Mouse (Mus musculus) spleen, adult 18-20 months (tissue): ENCODE results near the gene Tubb2a.
"Not testable (repeated sequence)": the region's sequence is repeated elsewhere in the genome, so short reads cannot be mapped to it uniquely, and the experiment has no call there.

Experiments used
- DNase-seq, 2 experiments: peaks; one replicate each; pipeline ENCODE4 v3.0.0; 2022; ENCODE audit warnings: mixed read lengths in 2 of 2

The Tubb2a gene

DNA sequence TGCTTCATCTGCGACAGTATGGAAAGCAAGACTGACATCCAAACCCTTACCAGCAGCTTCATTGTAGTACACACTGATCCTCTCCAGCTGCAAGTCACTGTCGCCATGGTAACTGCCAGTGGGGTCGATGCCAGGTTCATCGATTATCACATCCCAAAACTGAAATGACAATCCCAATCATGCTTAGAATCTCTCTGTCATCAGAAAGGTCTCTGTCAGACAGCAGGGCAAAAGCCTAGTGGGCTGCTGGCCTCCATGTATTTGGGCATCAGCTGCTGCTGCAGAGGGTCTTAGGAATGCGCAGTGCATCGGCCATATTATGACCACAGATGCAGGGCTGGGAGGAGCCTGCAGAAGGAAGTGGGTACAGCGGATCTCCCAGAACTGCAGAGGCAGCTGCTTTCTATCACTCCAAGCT lies 11.1 kb upstream of the Tubb2a start:
- DNase-seq: peak in 1 of 2 experiments; percentile 8

DNA sequence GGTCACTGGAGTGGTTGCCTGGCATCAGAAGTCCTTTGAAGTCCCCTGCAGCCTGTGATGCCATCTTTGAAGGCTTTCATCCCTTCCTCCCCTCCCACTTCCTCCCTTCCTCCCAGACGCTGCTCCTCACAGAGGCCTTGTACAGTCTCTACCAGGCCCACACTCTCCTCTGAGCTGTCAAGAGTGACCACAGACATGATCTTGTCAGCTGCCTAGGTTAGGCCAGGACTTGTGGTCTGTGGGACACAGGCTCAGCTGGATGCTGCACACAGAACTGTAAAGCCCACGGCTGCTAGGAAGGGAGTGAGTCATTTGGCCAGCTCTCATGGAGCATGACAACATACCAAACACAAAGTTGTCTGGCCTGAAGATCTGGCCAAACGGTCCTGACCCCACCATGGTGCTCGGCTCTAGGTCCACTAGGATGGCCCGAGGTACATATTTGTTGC lies 10.4 kb upstream of the Tubb2a start:
- not testable (repeated sequence) for DNase-seq

DNA sequence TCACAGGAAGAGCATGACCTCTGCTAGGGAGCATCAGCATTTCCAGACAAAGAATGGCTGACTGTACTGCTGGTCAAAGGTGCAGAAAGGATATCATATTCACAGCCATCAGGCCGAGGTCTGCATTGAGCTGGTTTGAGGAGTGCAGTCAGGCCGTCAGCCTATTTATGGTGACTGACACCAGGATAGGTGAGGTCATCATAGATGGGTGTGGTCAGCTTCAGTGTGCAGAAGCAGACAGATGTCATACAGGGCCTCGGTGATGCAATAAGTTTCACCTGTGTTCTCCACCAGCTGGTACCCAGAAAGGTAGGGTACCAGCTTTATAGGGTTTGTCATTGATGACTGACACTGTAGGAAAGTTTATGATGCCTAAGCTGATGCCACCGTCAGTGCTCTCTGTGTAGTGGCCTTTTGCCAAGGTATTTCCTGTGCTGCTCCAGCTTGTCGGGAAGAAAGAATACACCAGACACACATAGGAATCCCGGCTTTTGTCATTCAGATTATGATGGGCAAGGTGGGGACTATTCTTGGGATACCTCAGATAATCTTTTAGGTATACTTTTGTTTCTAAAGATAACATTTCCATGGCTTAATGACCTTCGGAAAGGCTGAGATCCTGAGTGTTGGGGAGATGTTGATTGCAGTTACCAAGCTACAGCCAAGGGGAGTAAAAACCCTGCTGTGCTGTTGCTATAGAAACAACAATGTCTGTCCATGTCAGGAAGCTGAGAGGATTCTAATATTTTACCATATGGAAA lies 9.4 kb upstream of the Tubb2a start:
- DNase-seq: no peak

- DNase-seq: no peak
Observed at GRCm38 (mm10) chr13:34084026-34084750, 6.4 kb upstream of the Tubb2a start.

GRCm38 (mm10) chr13:34081926-34082325 lies 4.1 kb upstream of the Tubb2a start:
- no peak for DNase-seq

- DNase-seq: no peak
Observed at GRCm38 (mm10) chr13:34079801-34080200, 2.0 kb upstream of the Tubb2a start.

GRCm38 (mm10) chr13:34078500-34079280 lies 883 bp upstream of the Tubb2a start:
- DNase-seq: no peak

GRCm38 (mm10) chr13:34076561-34077491 lies 981 bp downstream of the Tubb2a start:
- no peak for DNase-seq

- DNase-seq: not testable (repeated sequence)
Observed at GRCm38 (mm10) chr13:34075893-34076292, 1.9 kb downstream of the Tubb2a start.

GRCm38 (mm10) chr13:34074441-34074840 lies 3.4 kb downstream of the Tubb2a start:
- not testable (repeated sequence) for DNase-seq

DNA sequence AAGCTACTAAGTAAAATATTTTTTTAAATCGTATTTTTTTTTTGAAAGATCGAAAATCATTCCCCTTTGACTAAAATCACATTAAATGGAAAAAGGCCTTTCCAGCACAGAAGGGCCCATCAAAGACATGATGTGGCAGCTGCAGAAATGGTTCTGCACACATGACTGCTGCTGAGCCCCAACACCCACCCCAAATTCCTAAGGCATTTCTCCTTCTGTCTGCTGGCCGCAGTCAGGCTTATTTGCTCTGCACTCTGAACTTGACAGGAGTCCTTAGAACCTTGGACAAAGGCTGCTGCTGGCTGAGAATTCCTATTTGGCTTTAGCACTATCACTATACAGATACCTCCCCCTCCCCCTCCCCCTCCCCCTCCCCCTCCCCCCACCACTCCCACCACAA lies 5.0 kb downstream of the Tubb2a start:
- no peak for DNase-seq

DNA sequence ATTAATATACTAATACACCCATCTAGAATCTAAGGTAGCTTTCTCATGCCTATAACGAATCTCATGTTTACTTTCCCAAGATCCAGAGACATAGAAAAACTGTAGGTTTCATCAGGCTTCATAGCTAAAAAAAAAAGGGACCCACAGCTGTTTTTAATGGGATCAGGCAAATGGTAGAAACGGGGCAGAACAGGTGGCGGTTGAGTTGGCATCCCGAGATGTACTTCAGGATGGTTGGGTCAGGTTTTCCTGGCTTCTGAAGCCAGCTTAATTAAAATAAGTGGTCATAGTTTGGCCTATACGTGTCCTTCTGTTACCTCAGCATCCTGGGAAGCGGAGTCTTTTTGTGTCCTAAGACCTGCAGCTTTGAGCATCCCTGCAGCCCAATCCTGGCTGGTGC lies 6.0 kb downstream of the Tubb2a start:
- no peak for DNase-seq

DNA sequence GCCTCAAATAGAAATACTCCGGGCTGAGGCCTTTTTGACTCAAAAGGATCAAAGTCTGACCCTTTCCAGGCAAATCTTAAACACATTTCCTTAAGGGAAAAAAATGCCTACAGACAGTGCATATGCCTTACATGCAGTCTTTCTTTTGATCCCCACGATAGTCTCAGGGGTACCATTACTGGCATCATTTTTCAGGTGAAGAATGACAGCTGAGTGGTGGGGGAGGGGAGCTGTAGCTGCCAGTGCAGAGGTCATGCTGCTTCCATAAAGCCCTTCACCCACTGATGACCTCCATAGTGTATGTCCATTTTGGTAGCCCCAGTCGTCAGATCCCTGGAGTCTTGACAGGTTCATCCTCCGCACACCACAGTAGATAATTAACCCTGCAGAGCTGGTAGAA lies 7.5 kb downstream of the Tubb2a start:
- no peak for DNase-seq

DNA sequence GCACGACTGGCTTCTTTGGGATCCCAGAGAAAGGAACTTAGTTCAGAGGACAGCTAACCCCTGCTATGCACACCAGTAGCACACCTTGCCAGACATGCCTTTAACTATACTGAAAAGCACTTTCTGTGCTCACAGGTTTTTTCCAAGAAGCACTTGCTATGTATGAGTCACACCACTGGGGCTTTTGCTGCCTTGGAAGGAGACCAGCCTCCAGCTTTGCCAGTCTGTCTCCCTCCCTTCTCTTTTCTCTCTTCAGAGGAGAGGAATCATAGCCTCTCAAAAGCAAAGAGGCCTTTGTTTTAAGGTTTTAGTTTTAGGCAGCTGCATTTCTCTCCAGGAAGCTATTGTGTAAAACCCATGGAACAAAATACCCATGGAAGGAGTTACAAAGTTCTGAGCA lies 11.5 kb downstream of the Tubb2a start:
- DNase-seq: no peak

DNA sequence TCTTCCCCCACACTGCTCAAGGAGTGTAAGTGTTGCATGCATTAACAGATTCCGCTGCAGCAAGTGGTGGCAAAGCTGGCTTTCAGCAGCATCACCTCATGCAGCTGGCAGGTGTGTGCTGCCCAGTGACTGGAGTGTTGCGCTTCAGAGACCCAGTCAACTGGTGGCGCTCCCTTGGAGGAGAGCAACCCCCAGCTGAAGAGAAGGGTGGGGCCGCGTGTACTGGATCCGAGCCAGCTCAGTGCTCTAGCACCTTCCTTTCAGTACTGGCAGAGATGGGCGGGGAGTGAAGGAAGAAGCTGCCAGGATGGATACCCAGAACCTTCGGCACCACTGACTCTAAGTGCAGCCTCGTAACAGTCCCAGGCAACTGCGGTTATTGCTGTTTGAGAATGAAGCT lies 15.3 kb downstream of the Tubb2a start:
- DNase-seq: no peak

- DNase-seq: no peak
Observed at GRCm38 (mm10) chr13:34060061-34060460, 17.7 kb downstream of the Tubb2a start.

DNA sequence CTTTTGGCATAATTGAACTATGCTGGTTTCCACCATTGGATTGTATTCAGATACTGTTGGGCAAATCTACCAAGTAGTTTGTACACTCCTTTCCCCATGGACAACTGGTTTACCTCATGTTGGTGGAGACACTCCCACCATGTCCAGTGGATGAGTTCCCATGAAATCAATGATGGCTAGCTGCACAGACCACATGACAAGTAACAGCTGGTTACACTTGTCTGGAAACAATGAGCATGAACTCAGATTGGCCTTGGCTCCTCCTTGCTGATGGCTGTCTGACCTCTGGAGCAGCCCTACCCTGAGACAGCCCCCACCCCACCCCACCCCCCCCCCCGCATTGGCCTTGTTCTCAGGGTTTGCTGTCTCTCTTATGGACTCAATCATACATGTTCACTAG lies 20.6 kb downstream of the Tubb2a start:
- no peak for DNase-seq

DNA sequence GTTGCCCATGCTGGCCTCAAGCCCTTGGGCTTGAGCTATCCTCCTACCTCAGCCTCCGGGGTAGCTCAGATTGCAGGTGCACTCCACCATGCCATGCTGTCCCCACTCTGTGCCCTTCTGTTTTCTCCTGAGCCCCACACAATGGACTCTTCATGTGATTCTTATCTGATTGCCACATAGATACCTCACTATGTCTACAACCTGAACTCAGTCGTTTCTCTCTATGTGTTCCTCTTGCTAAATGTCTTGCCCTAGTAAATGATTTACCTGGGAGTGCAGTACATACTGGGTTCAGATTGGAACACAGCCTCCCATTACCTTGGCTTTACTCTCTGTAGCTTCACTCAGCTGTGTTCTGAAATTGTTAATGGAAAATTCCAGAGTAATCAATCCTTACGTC lies 22.8 kb downstream of the Tubb2a start:
- DNase-seq: no peak

GRCm38 (mm10) chr13:34054391-34054790 lies 23.4 kb downstream of the Tubb2a start:
- DNase-seq: no peak

- DNase-seq: no peak
Observed at GRCm38 (mm10) chr13:34053673-34054282, 24.0 kb downstream of the Tubb2a start.

DNA sequence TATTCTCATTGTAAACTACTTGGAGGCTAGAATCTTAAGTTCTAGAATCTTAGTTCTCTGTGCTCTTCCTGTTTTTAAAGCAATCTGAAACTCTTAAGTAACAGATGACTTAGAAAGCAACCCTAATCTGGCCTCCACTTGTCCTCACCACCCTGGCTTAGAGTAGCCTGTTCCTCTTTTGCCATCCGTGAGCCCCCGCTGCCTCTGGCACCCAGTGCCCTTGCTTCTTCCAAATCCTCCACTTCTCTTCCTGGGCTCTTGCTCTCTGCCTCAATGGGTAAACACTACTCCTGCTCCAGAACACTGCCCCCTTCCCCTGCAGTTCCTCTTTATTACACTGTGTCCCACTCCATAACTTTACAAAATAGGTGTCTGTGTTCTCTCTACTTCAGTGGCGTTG lies 26.1 kb downstream of the Tubb2a start:
- DNase-seq: peak in 1 of 2 experiments; percentile 11

GRCm38 (mm10) chr13:34050479-34050878 lies 27.3 kb downstream of the Tubb2a start:
- no peak for DNase-seq
